Mouse (Mus musculus): ENCODE results near the gene Asap2. TPM values are rescaled to one million over a fixed set of nuclear protein-coding genes. Genes with fewer than 3 reads are reported as not detected.
A peak's percentile ranks its signal among the peaks of the same experiment; 100 is the strongest.

The Asap2 gene
- polyA plus RNA-seq, 1 experiment from 2014 or later = 9.8 TPM

GRCm38 (mm10) chr12:21167741-21168140, 177.5 kb downstream of the Asap2 start:
- no peak overlapping the region for H3K4me2 ChIP-seq
- H3K27me3 ChIP-seq (replicated peaks) = no peaks in the 10 kb centered on the region
- peaks cover 16% of the 10 kb centered on the region for H3K36me3 ChIP-seq
- H3K9me3 ChIP-seq (replicated peaks) = peaks cover under 1% of the 10 kb centered on the region; the same call in 1 of the 2 replicates
- WGBS = 77% methylated on average over 4 of the region's 4 CpGs
- no peak for ATAC-seq (ENCODE audit: insufficient number of reproducible peaks, low FRiP score)
- H3K27ac ChIP-seq (ENCODE audit: poor library complexity, severe bottlenecking) = peak overlapping the region; percentile 43
- no peak overlapping the region; the same call in 1 of the 2 replicates for H3K9ac ChIP-seq
- H3K4me1 ChIP-seq (replicated peaks) = peaks cover 68% of the 10 kb centered on the region
- no peak overlapping the region for H3K4me3 ChIP-seq

GRCm38 (mm10) chr12:21168149-21168548, 177.9 kb downstream of the Asap2 start:
- Histone ChIP-seq H3K9me3 (replicated peaks) (no peaks in the 10 kb centered on the region), H3K27ac (ENCODE audit: poor library complexity, severe bottlenecking) (peak overlapping the region; percentile 43; the same call in 1 of the 2 replicates), H3K4me2 (no peak overlapping the region), H3K4me1 (replicated peaks) (peaks cover 68% of the 10 kb centered on the region), H3K27me3 (replicated peaks) (no peaks in the 10 kb centered on the region), H3K4me3 (no peak overlapping the region), H3K9ac (no peak overlapping the region), H3K36me3 (peaks cover 16% of the 10 kb centered on the region)
- 0 out of 2 replicates have a peak, but pooled peaks have one; percentile 33 for ATAC-seq (ENCODE audit: insufficient number of reproducible peaks, low FRiP score)
- 52% methylated on average over 6 of the region's 6 CpGs for WGBS

DNA sequence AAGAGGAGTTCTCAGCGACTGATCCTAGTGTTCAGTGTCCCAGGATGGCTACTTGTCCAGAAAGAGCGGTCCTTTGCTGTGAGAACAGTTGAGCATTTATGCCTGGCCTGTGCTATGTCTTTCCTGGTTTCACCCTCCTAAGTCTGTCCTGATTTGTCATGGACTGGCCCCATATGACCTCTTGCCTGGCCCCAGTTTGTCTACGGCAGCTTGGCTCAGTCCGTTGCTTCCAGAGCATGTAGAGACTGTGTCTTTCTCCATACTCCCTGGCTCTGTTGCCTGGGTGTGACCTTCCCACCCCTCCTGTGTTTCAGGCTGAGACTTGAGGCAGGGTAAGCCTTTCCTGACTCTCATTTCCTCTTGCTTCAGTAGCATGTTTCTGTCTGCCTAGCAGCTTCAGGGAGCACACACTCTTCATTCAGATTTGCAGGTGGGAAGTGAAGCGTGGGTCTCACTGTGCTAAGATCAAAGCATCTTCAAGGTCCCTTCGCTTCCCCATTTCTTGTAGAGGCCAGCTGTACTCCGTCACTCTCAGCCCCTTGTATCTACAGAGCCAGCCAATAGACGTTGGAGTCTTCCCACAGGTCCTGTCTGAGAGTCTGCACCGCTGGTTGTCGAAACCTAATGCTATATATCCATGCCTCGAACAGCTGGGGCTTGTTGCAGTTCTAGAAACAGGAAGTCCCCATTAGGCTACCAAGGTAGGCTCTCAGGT, 181.7 kb downstream of the Asap2 start:
- Histone ChIP-seq H3K9me3 (replicated peaks) (no peaks in the 10 kb centered on the region), H3K4me3 (no peak overlapping the region), H3K27ac (ENCODE audit: poor library complexity, severe bottlenecking) (no peak overlapping the region), H3K4me2 (no peak overlapping the region), H3K9ac (no peak overlapping the region), H3K36me3 (peaks cover 16% of the 10 kb centered on the region), H3K4me1 (replicated peaks) (peaks cover 49% of the 10 kb centered on the region), H3K27me3 (replicated peaks) (no peaks in the 10 kb centered on the region)
- no peak for ATAC-seq (ENCODE audit: insufficient number of reproducible peaks, low FRiP score)
- WGBS = 79% methylated on average over 11 of the region's 11 CpGs

- Histone ChIP-seq H3K4me1 (replicated peaks) (peaks cover 29% of the 10 kb centered on the region), H3K4me2 (no peak overlapping the region), H3K4me3 (no peak overlapping the region), H3K36me3 (peaks cover 20% of the 10 kb centered on the region), H3K9ac (no peak overlapping the region), H3K27me3 (replicated peaks) (no peaks in the 10 kb centered on the region), H3K9me3 (replicated peaks) (no peaks in the 10 kb centered on the region), H3K27ac (ENCODE audit: poor library complexity, severe bottlenecking) (no peak overlapping the region)
- 86% methylated on average over 7 of the region's 7 CpGs for WGBS
- ATAC-seq (ENCODE audit: insufficient number of reproducible peaks, low FRiP score) = no peak
Observed at GRCm38 (mm10) chr12:21173847-21174412, 183.7 kb downstream of the Asap2 start.

GRCm38 (mm10) chr12:21176399-21176798, 186.1 kb downstream of the Asap2 start:
- Histone ChIP-seq H3K4me2 (no peak overlapping the region), H3K36me3 (peaks cover 11% of the 10 kb centered on the region), H3K4me3 (no peak overlapping the region), H3K4me1 (replicated peaks) (peaks cover 9% of the 10 kb centered on the region; the same call in 1 of the 2 replicates), H3K9me3 (replicated peaks) (no peaks in the 10 kb centered on the region), H3K27ac (ENCODE audit: poor library complexity, severe bottlenecking) (no peak overlapping the region), H3K9ac (no peak overlapping the region), H3K27me3 (replicated peaks) (no peaks in the 10 kb centered on the region)
- ATAC-seq (ENCODE audit: insufficient number of reproducible peaks, low FRiP score) = no peak
- 90% methylated on average over 5 of the region's 5 CpGs for WGBS

DNA sequence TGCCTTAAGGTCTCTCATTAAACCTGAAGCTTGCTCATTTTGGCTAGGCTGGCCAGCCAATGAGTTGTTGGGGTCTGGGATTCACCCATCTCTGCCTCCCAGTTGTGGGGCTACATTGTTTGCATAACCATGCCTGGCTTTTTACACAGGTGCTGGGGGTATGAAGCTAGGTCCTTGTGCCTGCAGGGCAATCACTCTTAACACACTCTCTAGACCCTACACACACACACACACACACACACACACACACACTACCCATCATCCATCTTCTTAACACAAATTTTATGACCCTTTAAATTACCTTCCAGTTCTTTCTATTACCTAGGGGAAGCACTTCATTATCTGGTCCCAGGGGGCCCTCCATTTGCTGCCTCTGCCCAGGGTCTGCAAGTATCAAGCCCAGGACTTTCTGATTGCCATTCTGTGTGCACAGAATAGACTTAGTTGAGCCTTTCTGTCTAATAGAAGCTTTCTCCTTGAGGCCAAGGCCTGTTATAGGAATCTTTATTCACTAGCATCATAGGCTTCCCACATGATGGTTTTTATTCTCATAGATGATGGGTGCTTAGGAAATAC, 187.0 kb downstream of the Asap2 start:
- no peak overlapping the region for H3K9ac ChIP-seq
- H3K27ac ChIP-seq (ENCODE audit: poor library complexity, severe bottlenecking) = no peak overlapping the region
- peaks cover 12% of the 10 kb centered on the region; the same call in 1 of the 2 replicates for H3K4me1 ChIP-seq (replicated peaks)
- H3K9me3 ChIP-seq (replicated peaks) = no peaks in the 10 kb centered on the region
- no peaks in the 10 kb centered on the region for H3K27me3 ChIP-seq (replicated peaks)
- no peak overlapping the region for H3K4me3 ChIP-seq
- no peak for ATAC-seq (ENCODE audit: insufficient number of reproducible peaks, low FRiP score)
- H3K4me2 ChIP-seq = no peak overlapping the region
- peaks cover 8% of the 10 kb centered on the region for H3K36me3 ChIP-seq

GRCm38 (mm10) chr12:21180091-21180490, 189.8 kb downstream of the Asap2 start:
- Histone ChIP-seq H3K4me3 (no peak overlapping the region), H3K27me3 (replicated peaks) (no peaks in the 10 kb centered on the region), H3K36me3 (peaks cover 8% of the 10 kb centered on the region; the same call in 1 of the 2 replicates), H3K27ac (ENCODE audit: poor library complexity, severe bottlenecking) (no peak overlapping the region), H3K9ac (no peak overlapping the region), H3K4me2 (no peak overlapping the region), H3K9me3 (replicated peaks) (no peaks in the 10 kb centered on the region), H3K4me1 (replicated peaks) (peaks cover 30% of the 10 kb centered on the region)
- WGBS = 76% methylated on average over 6 of the region's 6 CpGs
- ATAC-seq (ENCODE audit: insufficient number of reproducible peaks, low FRiP score) = no peak

GRCm38 (mm10) chr12:21182786-21183185, 192.5 kb downstream of the Asap2 start:
- Histone ChIP-seq H3K9me3 (replicated peaks) (no peaks in the 10 kb centered on the region), H3K27me3 (replicated peaks) (no peaks in the 10 kb centered on the region), H3K27ac (ENCODE audit: poor library complexity, severe bottlenecking) (no peak overlapping the region), H3K4me2 (no peak overlapping the region), H3K36me3 (peaks cover 9% of the 10 kb centered on the region; the same call in 1 of the 2 replicates), H3K4me3 (no peak overlapping the region), H3K9ac (no peak overlapping the region), H3K4me1 (replicated peaks) (peaks cover 22% of the 10 kb centered on the region)
- no peak for ATAC-seq (ENCODE audit: insufficient number of reproducible peaks, low FRiP score)
- WGBS = 43% methylated on average over 4 of the region's 4 CpGs

- H3K4me3 ChIP-seq = no peak overlapping the region
- no peaks in the 10 kb centered on the region for H3K27me3 ChIP-seq (replicated peaks)
- WGBS = 86% methylated on average over 6 of the region's 6 CpGs
- no peak overlapping the region for H3K4me2 ChIP-seq
- H3K36me3 ChIP-seq = peaks cover 7% of the 10 kb centered on the region; the same call in 1 of the 2 replicates
- no peak for ATAC-seq (ENCODE audit: insufficient number of reproducible peaks, low FRiP score)
- no peak overlapping the region for H3K9ac ChIP-seq
- no peaks in the 10 kb centered on the region for H3K9me3 ChIP-seq (replicated peaks)
- peaks cover 22% of the 10 kb centered on the region for H3K4me1 ChIP-seq (replicated peaks)
- no peak overlapping the region for H3K27ac ChIP-seq (ENCODE audit: poor library complexity, severe bottlenecking)
Observed at GRCm38 (mm10) chr12:21183321-21183720, 193.1 kb downstream of the Asap2 start.

GRCm38 (mm10) chr12:21186145-21186544, 195.9 kb downstream of the Asap2 start:
- H3K27ac ChIP-seq (ENCODE audit: poor library complexity, severe bottlenecking) = no peak overlapping the region
- no peaks in the 10 kb centered on the region for H3K9me3 ChIP-seq (replicated peaks)
- H3K4me1 ChIP-seq (replicated peaks) = peaks cover 24% of the 10 kb centered on the region
- 92% methylated on average over 1 of the region's 1 CpGs for WGBS
- no peak overlapping the region for H3K4me3 ChIP-seq
- H3K9ac ChIP-seq = no peak overlapping the region
- H3K36me3 ChIP-seq = peaks cover 9% of the 10 kb centered on the region; the same call in 1 of the 2 replicates
- no peak for ATAC-seq (ENCODE audit: insufficient number of reproducible peaks, low FRiP score)
- no peak overlapping the region for H3K4me2 ChIP-seq
- no peaks in the 10 kb centered on the region for H3K27me3 ChIP-seq (replicated peaks)

DNA sequence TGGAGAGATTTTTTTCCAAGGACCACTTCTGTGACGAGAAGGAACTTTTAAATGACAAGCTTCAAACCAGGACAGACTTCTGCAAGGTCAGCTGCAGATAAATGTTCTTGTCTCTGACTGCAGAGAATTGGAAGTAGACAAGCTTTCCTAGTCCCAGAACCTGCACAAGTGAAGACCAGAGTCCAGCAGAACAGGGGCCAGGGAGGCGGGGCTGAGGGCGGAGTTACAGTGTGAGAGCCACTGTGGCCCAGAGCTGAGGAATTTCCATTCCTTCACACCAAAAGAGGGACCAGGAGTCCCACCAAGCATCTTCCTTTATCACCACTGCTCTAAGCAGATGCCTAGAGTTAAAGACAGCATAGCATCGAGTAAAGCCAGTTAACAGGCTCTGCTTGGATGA, 198.6 kb downstream of the Asap2 start:
- Histone ChIP-seq H3K4me2 (no peak overlapping the region), H3K9ac (no peak overlapping the region), H3K27me3 (replicated peaks) (no peaks in the 10 kb centered on the region), H3K4me3 (no peak overlapping the region), H3K4me1 (replicated peaks) (0 out of 2 replicates have a peak, but pooled peaks cover 18% of the 10 kb centered on the region), H3K27ac (ENCODE audit: poor library complexity, severe bottlenecking) (no peak overlapping the region), H3K9me3 (replicated peaks) (no peaks in the 10 kb centered on the region), H3K36me3 (peaks cover 9% of the 10 kb centered on the region; the same call in 1 of the 2 replicates)
- WGBS = 64% methylated on average over 4 of the region's 4 CpGs
- ATAC-seq (ENCODE audit: insufficient number of reproducible peaks, low FRiP score) = no peak

Measured in heart, embryonic 12.5 days (tissue).